11 mouse cellular contexts compared by ENCODE assay signal in genomic region chr5:139323260-139323924, GRCm38 (mm10). TPM values are rescaled to one million over a fixed set of nuclear protein-coding genes. Genes with fewer than 3 reads are reported as not detected.
DNase-seq lines count a peak whose midpoint lies in the region; ATAC-seq lines count a peak whose summit lies in the region.
"Had no signal": no experiment of that assay in that cellular context is flagged by ENCODE, and none has a peak within 500 bp of the region (broad histone marks: within the 10 kb centered on the region; RNA-seq: fewer than 3 reads in every experiment).

No protein-coding gene starts in this region.

- ATAC-seq in neural tube, embryonic 12.5 days (ENCODE audit: low FRiP score, low read depth): no peak
- ATAC-seq in kidney, embryonic 16.5 days (ENCODE audit: low FRiP score, low TSS enrichment): peak; percentile 36; the same call in 1 of the 2 replicates
- no peak for ATAC-seq in neural tube, embryonic 14.5 days (ENCODE audit: low read depth)

- peaks cover 48% of the 10 kb centered on the region for H3K27me3 ChIP-seq in neural tube, embryonic 12.5 days (replicated peaks)
- H3K27me3 ChIP-seq in kidney, embryonic 16.5 days (ENCODE audit: insufficient read depth, low read length): peaks cover 26% of the 10 kb centered on the region
- H3K27me3 ChIP-seq in neural tube, embryonic 14.5 days (ENCODE audit: control insufficient read depth, insufficient read depth, low read length): peaks cover 21% of the 10 kb centered on the region

- no peaks in the 10 kb centered on the region for H3K9me3 ChIP-seq in neural tube, embryonic 12.5 days
- H3K9me3 ChIP-seq in kidney, embryonic 16.5 days (ENCODE audit: low read length): no peaks in the 10 kb centered on the region
- H3K9me3 ChIP-seq in neural tube, embryonic 14.5 days (ENCODE audit: control insufficient read depth, low read length): no peaks in the 10 kb centered on the region
- H3K9me3 ChIP-seq: limb, embryonic 13.5 days had no signal

- peak; percentile 65 for DNase-seq in cerebellum, adult 11 months
- DNase-seq in cerebellum, postnatal 4 days (ENCODE audit: low spot score in 2 of 2): no peak
- DNase-seq in neural tube, embryonic 10.5 days (ENCODE audit: extremely low spot score, low spot score): no peak
- no peak for DNase-seq in spleen, postnatal 10 days (ENCODE audit: low spot score in 2 of 2)
- DNase-seq in heart, adult 18-20 months: no peak
- DNase-seq: adrenal gland, adult 8-10 months; gastrocnemius, postnatal 36 days had no signal

- H3K4me1 ChIP-seq in neural tube, embryonic 12.5 days: peaks cover 13% of the 10 kb centered on the region; the same call in 1 of the 2 replicates
- peaks cover 22% of the 10 kb centered on the region for H3K4me1 ChIP-seq in kidney, embryonic 16.5 days (ENCODE audit: insufficient read depth, low read length)
- 0 out of 2 replicates have a peak, but pooled peaks cover 3% of the 10 kb centered on the region for H3K4me1 ChIP-seq in neural tube, embryonic 14.5 days (ENCODE audit: control insufficient read depth, insufficient read depth, low read length)

- peak overlapping the region; percentile 96 for H3K4me2 ChIP-seq in neural tube, embryonic 12.5 days (replicated peaks)
- H3K4me2 ChIP-seq in kidney, embryonic 16.5 days (replicated peaks; ENCODE audit: low read depth, low read length): no peak overlapping the region
- H3K4me2 ChIP-seq in neural tube, embryonic 14.5 days (ENCODE audit: low read depth, low read length): peak overlapping the region; percentile 80
- H3K4me2 ChIP-seq: limb, embryonic 13.5 days had no signal

- no peak overlapping the region for H3K9ac ChIP-seq in neural tube, embryonic 12.5 days
- no peak overlapping the region for H3K9ac ChIP-seq in kidney, embryonic 16.5 days (replicated peaks; ENCODE audit: low read length)
- no peak overlapping the region; the same call in 1 of the 2 replicates for H3K9ac ChIP-seq in neural tube, embryonic 14.5 days (replicated peaks; ENCODE audit: low read depth, low read length)
- H3K9ac ChIP-seq: limb, embryonic 13.5 days had no signal

- no peak overlapping the region for H3K27ac ChIP-seq in neural tube, embryonic 12.5 days
- H3K27ac ChIP-seq in kidney, embryonic 16.5 days (ENCODE audit: low read length): no peak overlapping the region
- H3K27ac ChIP-seq in neural tube, embryonic 14.5 days (ENCODE audit: low read depth, low read length): no peak overlapping the region
- H3K27ac ChIP-seq: limb, embryonic 13.5 days had no signal

- 82% methylated on average over 9 of the region's 9 CpGs for WGBS in neural tube, embryonic 12.5 days
- WGBS in kidney, embryonic 16.5 days: 78% methylated on average over 9 of the region's 9 CpGs
- WGBS in neural tube, embryonic 14.5 days: 82% methylated on average over 9 of the region's 9 CpGs

- H3K4me3 ChIP-seq in neural tube, embryonic 12.5 days: no peak overlapping the region
- H3K4me3 ChIP-seq in kidney, embryonic 16.5 days (ENCODE audit: low read length): no peak overlapping the region
- H3K4me3 ChIP-seq in neural tube, embryonic 14.5 days (ENCODE audit: low read depth, low read length): no peak overlapping the region
- H3K4me3 ChIP-seq: limb, embryonic 13.5 days had no signal

- H3K36me3 ChIP-seq in neural tube, embryonic 12.5 days: no peaks in the 10 kb centered on the region
- H3K36me3 ChIP-seq in kidney, embryonic 16.5 days (ENCODE audit: insufficient read depth, low read length): no peaks in the 10 kb centered on the region
- H3K36me3 ChIP-seq in neural tube, embryonic 14.5 days (ENCODE audit: control insufficient read depth, insufficient read depth, low read length): no peaks in the 10 kb centered on the region
- H3K36me3 ChIP-seq: limb, embryonic 13.5 days had no signal

RNA-seq across cellular contexts. Expression of gene Adap1, which starts 2.0 kb away (rescaled TPM):
- polyA plus RNA-seq in neural tube, embryonic 12.5 days (2016; fragmentation: Nextera tagmentation; extraction: Ambion mirVana): 25.0 and 31.7 TPM in 2 replicates
- 1.1 and 1.7 TPM in 2 replicates for polyA plus RNA-seq in kidney, embryonic 16.5 days (2015; fragmentation: Nextera tagmentation; extraction: Ambion mirVana)
- polyA plus RNA-seq in neural tube, embryonic 14.5 days (2014; fragmentation: Nextera tagmentation; extraction: Ambion mirVana): 59.9 and 64.6 TPM in 2 replicates
- 1 to 10 TPM; 2.1 to 2.3 TPM for total RNA-seq in heart, adult 18-20 months (2021)

RNA-seq across cellular contexts. Expression of gene Cox19, which starts 27.8 kb away (rescaled TPM):
- 124 and 127 TPM in 2 replicates for polyA plus RNA-seq in neural tube, embryonic 12.5 days (2016; fragmentation: Nextera tagmentation; extraction: Ambion mirVana)
- polyA plus RNA-seq in kidney, embryonic 16.5 days (2015; fragmentation: Nextera tagmentation; extraction: Ambion mirVana): 99.3 and 104 TPM in 2 replicates
- 108 and 113 TPM in 2 replicates for polyA plus RNA-seq in neural tube, embryonic 14.5 days (2014; fragmentation: Nextera tagmentation; extraction: Ambion mirVana)
- 100 to 1,000 TPM in 1 of 2 experiments, 10 to 100 TPM in 1; 82.6 to 103 TPM for total RNA-seq in heart, adult 18-20 months (2021)

RNA-seq across cellular contexts. Expression of gene Cyp2w1, which starts 29.0 kb away (rescaled TPM):
- polyA plus RNA-seq in neural tube, embryonic 12.5 days (2016; fragmentation: Nextera tagmentation; extraction: Ambion mirVana): 0.13 TPM in 1 of 2 replicates, not detected in the other
- not detected in 2 replicates for polyA plus RNA-seq in kidney, embryonic 16.5 days (2015; fragmentation: Nextera tagmentation; extraction: Ambion mirVana)
- polyA plus RNA-seq in neural tube, embryonic 14.5 days (2014; fragmentation: Nextera tagmentation; extraction: Ambion mirVana): not detected in 2 replicates
- total RNA-seq in heart, adult 18-20 months (2021): not detected
- total RNA-seq: adrenal gland, adult 8-10 months; gastrocnemius, postnatal 36 days had no signal

RNA-seq across cellular contexts. Expression of gene Gpr146, which starts 54.1 kb away (rescaled TPM):
- polyA plus RNA-seq in neural tube, embryonic 12.5 days (2016; fragmentation: Nextera tagmentation; extraction: Ambion mirVana): 1.9 and 2.3 TPM in 2 replicates
- 6.6 and 6.7 TPM in 2 replicates for polyA plus RNA-seq in kidney, embryonic 16.5 days (2015; fragmentation: Nextera tagmentation; extraction: Ambion mirVana)
- polyA plus RNA-seq in neural tube, embryonic 14.5 days (2014; fragmentation: Nextera tagmentation; extraction: Ambion mirVana): 1.8 and 2.2 TPM in 2 replicates
- total RNA-seq in heart, adult 18-20 months (2021): 10 to 100 TPM; 39.6 to 40.5 TPM
